Mouse (Mus musculus): ENCODE measurements around the gene Nfya.

- TF ChIP-seq CTCF (IDR thresholded peaks at IDR 0.05; ENCODE audit: low read depth) (no peak), EP300 (optimal IDR thresholded peaks at IDR 0.05) (no peak)
Measured at GRCm38 (mm10) chr17:48436487-48436886, 26.8 kb upstream of the Nfya start.
